Mouse (Mus musculus) stomach, embryonic 14.5 days (tissue): ENCODE results near the gene Zfp146. TPM values are rescaled to one million over a fixed set of nuclear protein-coding genes. Genes with fewer than 3 reads are reported as not detected.
A peak's percentile ranks its signal among the peaks of the same experiment; 100 is the strongest.
"Not testable (repeated sequence)": the region's sequence is repeated elsewhere in the genome, so short reads cannot be mapped to it uniquely, and the experiment has no call there.

Experiments used
- ATAC-seq: fragments of 200-750 bp; cut with Nextera tagmentation; 2 replicates; pipeline ENCODE4 v1.8.0; 2017; ENCODE audit warnings: low read depth, moderate TSS enrichment; ENCODE audit not compliant: insufficient number of reproducible peaks, insufficient read depth, low FRiP score
- H3K27ac ChIP-seq: fragments of 300-500 bp; sonication (generic); 2 replicates; pipeline ENCODE4 v1.5.1; 2014; ENCODE audit warnings: mild to moderate bottlenecking, low read length, moderate library complexity, mixed read lengths
- H3K27me3 ChIP-seq: fragments of 300-500 bp; sonication (generic); 2 replicates; pipeline ENCODE4 v1.6.1; 2014; ENCODE audit warnings: low read length, control low read depth, mixed read lengths; ENCODE audit not compliant: control insufficient read depth, insufficient read depth
- H3K36me3 ChIP-seq: fragments of 300-500 bp; sonication (generic); 2 replicates; pipeline ENCODE4 v1.6.1; 2014; ENCODE audit warnings: mild to moderate bottlenecking, control low read depth, low read length, moderate library complexity, mixed read lengths; ENCODE audit not compliant: control insufficient read depth, insufficient read depth
- H3K4me1 ChIP-seq: fragments of 300-500 bp; sonication (generic); 2 replicates; pipeline ENCODE4 v1.6.1; 2014; ENCODE audit warnings: low read length, control low read depth, mixed read lengths; ENCODE audit not compliant: control insufficient read depth, insufficient read depth
- H3K4me2 ChIP-seq: fragments of 300-500 bp; sonication (generic); replicated peaks from 2 replicates; pipeline ENCODE4 v1.6.1; 2014; ENCODE audit warnings: low read depth, low read length, control low read depth
- H3K4me3 ChIP-seq: fragments of 300-500 bp; sonication (generic); 2 replicates; pipeline ENCODE4 v1.5.1; 2014; ENCODE audit warnings: low read depth, low read length, control low read depth
- H3K9ac ChIP-seq: fragments of 300-500 bp; sonication (generic); replicated peaks from 2 replicates; pipeline ENCODE4 v1.6.1; 2014; ENCODE audit warnings: low read depth, mild to moderate bottlenecking, control low read depth, low read length, moderate library complexity, mixed read lengths
- H3K9me3 ChIP-seq: fragments of 300-500 bp; sonication (generic); 2 replicates; pipeline ENCODE4 v1.6.1; 2016; ENCODE audit warnings: low read depth, low read length, control low read depth; ENCODE audit not compliant: control insufficient read depth
- WGBS: fragments of 180-500 bp; shearing (Covaris S2); extraction: QIAGEN DNeasy Blood & Tissue Kit; methylation state at CpG from one replicate; pipeline ENCODE4 v1.1.7; 2014; 5-methylcytosine and 5-hydroxymethylcytosine counted together
- polyA plus RNA-seq: library from polyadenylated mRNA; unstranded; fragments of >200 nt; fragmentation: Nextera tagmentation; extraction: Ambion mirVana; gene quantifications from 2 replicates; pipeline ENCODE4 v1.2.1, GENCODE M21; 2014

Gene Zfp146
- polyA plus RNA-seq, 1 experiment from 2014 or later, result 19.6 TPM

GRCm38 (mm10) chr7:30183879-30184289 lies 14.3 kb upstream of the Zfp146 start, which contains the start of gene Cox7a1:
Cox7a1 (plus strand) TSS chr7:30184144.
- Histone ChIP-seq H3K27ac (no peak within 1 kb of the TSS), H3K4me3 (no peak within 1 kb of the TSS), H3K9ac (no peak within 1 kb of the TSS), H3K4me2 (peak within 1 kb of the TSS; percentile 38), H3K36me3 (peaks cover 29% of the 10 kb centered on the region), H3K4me1 (peaks cover 6% of the 10 kb centered on the region; the same call in 1 of the 2 replicates), H3K9me3 (no peaks in the 10 kb centered on the region), H3K27me3 (no peaks in the 10 kb centered on the region)
- WGBS, result 2% methylated on average over 11 of the region's 11 CpGs
- ATAC-seq, result peak; percentile 70

DNA sequence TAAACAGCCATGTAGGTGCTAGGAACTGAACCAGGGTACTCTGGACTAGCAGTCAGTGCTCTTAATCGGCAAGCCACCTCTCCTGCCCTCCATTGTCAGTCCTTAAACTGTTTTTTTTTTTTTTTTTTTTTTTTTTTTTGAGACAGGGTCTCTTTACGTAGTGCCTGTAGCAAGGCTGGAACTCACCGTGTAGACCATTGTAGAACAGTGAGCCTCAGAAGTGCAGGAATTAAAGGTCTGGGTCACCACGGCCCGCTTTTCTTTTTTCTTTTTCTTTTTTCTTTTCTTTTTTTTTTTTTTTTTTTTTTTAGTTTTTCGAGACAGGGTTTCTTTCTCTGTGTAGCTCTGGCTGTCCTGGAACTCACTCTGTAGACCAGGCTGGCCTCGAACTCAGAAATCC lies 13.6 kb upstream of the Zfp146 start:
- not testable (repeated sequence) for H3K4me3 ChIP-seq, H3K9ac ChIP-seq, H3K9me3 ChIP-seq, H3K27ac ChIP-seq, ATAC-seq, H3K4me2 ChIP-seq, H3K4me1 ChIP-seq, H3K27me3 ChIP-seq
- peaks cover 27% of the 10 kb centered on the region for H3K36me3 ChIP-seq
- 72% methylated on average over 6 of the region's 7 CpGs for WGBS

GRCm38 (mm10) chr7:30181929-30182328 lies 12.4 kb upstream of the Zfp146 start:
- H3K4me1 ChIP-seq, ATAC-seq, H3K4me2 ChIP-seq, H3K9ac ChIP-seq, H3K27me3 ChIP-seq, H3K9me3 ChIP-seq, H3K27ac ChIP-seq, H3K4me3 ChIP-seq: not testable (repeated sequence)
- peaks cover 21% of the 10 kb centered on the region for H3K36me3 ChIP-seq
- WGBS, result 88% methylated on average over 10 of the region's 10 CpGs

DNA sequence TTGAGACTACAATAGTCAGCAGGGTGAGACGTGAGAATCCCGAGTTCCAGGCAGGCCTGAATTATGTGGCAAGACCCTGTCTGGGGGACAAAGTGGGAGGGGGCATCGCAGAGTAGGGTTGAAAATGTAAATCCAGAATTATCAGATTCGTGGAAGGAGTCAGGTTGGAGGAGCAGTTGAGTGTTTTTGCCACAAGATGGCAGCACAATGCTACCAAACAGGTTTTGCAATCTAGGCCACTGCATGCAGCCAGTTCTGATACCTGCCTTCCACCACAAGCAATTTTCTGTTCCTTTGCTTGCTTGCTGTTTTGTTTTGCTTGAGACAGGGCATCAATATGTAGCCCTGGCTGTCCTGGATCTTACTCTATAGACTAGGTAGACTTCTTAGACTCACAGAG lies 11.8 kb upstream of the Zfp146 start:
- ATAC-seq, result no peak
- H3K4me2 ChIP-seq, result no peak overlapping the region
- WGBS, result 1% methylated on average over 4 of the region's 4 CpGs

GRCm38 (mm10) chr7:30178256-30178655 lies 8.7 kb upstream of the Zfp146 start:
- no peak overlapping the region for H3K27ac ChIP-seq
- no peak overlapping the region for H3K9ac ChIP-seq
- 84% methylated on average over 11 of the region's 11 CpGs for WGBS
- H3K9me3 ChIP-seq, result no peaks in the 10 kb centered on the region
- peaks cover 15% of the 10 kb centered on the region; the same call in 1 of the 2 replicates for H3K36me3 ChIP-seq
- no peaks in the 10 kb centered on the region for H3K4me1 ChIP-seq
- no peak overlapping the region for H3K4me3 ChIP-seq
- ATAC-seq, result no peak
- H3K27me3 ChIP-seq, result no peaks in the 10 kb centered on the region
- no peak overlapping the region for H3K4me2 ChIP-seq

More for the DNA sequence above, 11.8 kb upstream of the Zfp146 start:
- no peak overlapping the region for H3K9ac ChIP-seq
- no peak overlapping the region for H3K4me3 ChIP-seq
- no peaks in the 10 kb centered on the region for H3K27me3 ChIP-seq
- no peaks in the 10 kb centered on the region for H3K9me3 ChIP-seq
- peaks cover 18% of the 10 kb centered on the region; the same call in 1 of the 2 replicates for H3K36me3 ChIP-seq
- peaks cover 6% of the 10 kb centered on the region; the same call in 1 of the 2 replicates for H3K4me1 ChIP-seq
- H3K27ac ChIP-seq, result no peak overlapping the region

- Histone ChIP-seq H3K4me1 (no peaks in the 10 kb centered on the region), H3K4me3 (no peak overlapping the region), H3K4me2 (no peak overlapping the region), H3K27me3 (no peaks in the 10 kb centered on the region), H3K9me3 (no peaks in the 10 kb centered on the region), H3K9ac (no peak overlapping the region), H3K36me3 (peaks cover 15% of the 10 kb centered on the region; the same call in 1 of the 2 replicates), H3K27ac (no peak overlapping the region)
- no peak for ATAC-seq
- WGBS, result 80% methylated on average over 12 of the region's 12 CpGs
These were observed 6.9 kb upstream of the Zfp146 start for GRCm38 (mm10) chr7:30176474-30176873.

DNA sequence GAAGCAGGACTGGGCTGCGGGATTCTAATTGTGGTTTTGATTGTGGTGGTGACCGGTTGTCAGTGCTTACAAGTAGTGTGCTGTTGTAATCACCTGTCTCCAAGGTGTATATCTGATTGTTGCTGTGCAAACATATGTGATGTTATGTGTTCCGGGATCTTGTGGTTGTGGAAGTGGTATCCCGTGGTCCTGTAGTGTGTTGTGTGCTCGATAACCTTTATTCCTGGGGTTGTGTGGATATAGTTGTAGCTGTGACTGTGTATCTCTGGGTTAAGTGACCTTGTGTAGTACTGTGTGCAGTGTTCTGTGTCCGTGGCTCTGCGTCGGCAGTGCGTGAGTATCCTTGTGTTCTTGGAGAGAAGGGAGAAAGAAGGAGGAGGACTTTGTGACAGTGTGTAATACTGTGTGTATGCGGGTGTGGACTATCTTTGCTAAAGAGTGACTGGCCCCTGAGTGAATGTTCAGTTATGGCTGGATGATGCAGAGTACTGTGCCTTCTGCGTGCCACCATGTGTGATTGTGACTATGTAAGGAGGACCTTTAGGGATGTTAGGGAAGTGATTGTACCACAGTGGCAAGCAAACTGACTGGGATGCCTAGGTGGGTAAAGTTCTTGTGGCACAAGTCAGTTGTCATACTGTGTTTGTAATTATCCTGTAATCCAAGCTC lies 867 bp upstream of the Zfp146 start:
- peak; percentile 11; the same call in 1 of the 2 replicates for ATAC-seq
- Histone ChIP-seq H3K27ac (peak overlapping the region; percentile 33; the same call in 1 of the 2 replicates), H3K27me3 (no peaks in the 10 kb centered on the region), H3K4me1 (peaks cover 12% of the 10 kb centered on the region), H3K9me3 (peaks cover 17% of the 10 kb centered on the region), H3K4me3 (peak overlapping the region; percentile 67), H3K36me3 (peaks cover 8% of the 10 kb centered on the region), H3K4me2 (peak overlapping the region; percentile 80), H3K9ac (peak overlapping the region; percentile 43)
- 22% methylated on average over 11 of the region's 11 CpGs for WGBS

GRCm38 (mm10) chr7:30168914-30169582 lies 502 bp downstream of the Zfp146 start:
- Histone ChIP-seq H3K4me3 (peak overlapping the region; percentile 67), H3K4me2 (peak overlapping the region; percentile 63), H3K27ac (peak overlapping the region; percentile 87), H3K27me3 (no peaks in the 10 kb centered on the region), H3K9me3 (peaks cover 26% of the 10 kb centered on the region), H3K4me1 (peaks cover 12% of the 10 kb centered on the region), H3K36me3 (peaks cover 8% of the 10 kb centered on the region), H3K9ac (peak overlapping the region; percentile 83)
- ATAC-seq, result peak; percentile 5; the same call in 1 of the 2 replicates
- WGBS, result 2% methylated on average over 21 of the region's 21 CpGs
